Mouse (Mus musculus) liver, embryonic 15.5 days (tissue): Measurements from ENCODE around the gene Stom. TPM values are rescaled to one million over a fixed set of nuclear protein-coding genes. Genes with fewer than 3 reads are reported as not detected.

Source experiments
- ATAC-seq: fragments of 200-750 bp; cut with Nextera tagmentation; 2 replicates; pipeline ENCODE4 v1.8.0; 2017; ENCODE audit warnings: moderate number of reproducible peaks, mild to moderate bottlenecking, moderate library complexity; ENCODE audit not compliant: insufficient read depth
- H3K27ac ChIP-seq: fragments of 300-500 bp; sonication (generic); replicated peaks from 2 replicates; pipeline ENCODE4 v1.5.1; 2015; ENCODE audit warnings: mild to moderate bottlenecking, inconsistent platforms
- H3K27me3 ChIP-seq: fragments of 300-500 bp; sonication (generic); 2 replicates; pipeline ENCODE4 v1.6.1; 2015; ENCODE audit warnings: mild to moderate bottlenecking, inconsistent platforms
- H3K36me3 ChIP-seq: fragments of 300-500 bp; sonication (generic); replicated peaks from 2 replicates; pipeline ENCODE4 v1.6.1; 2015; ENCODE audit warnings: moderate library complexity, mild to moderate bottlenecking, inconsistent platforms
- H3K4me1 ChIP-seq: fragments of 300-500 bp; sonication (generic); replicated peaks from 2 replicates; pipeline ENCODE4 v1.6.1; 2015; ENCODE audit warnings: inconsistent platforms
- H3K4me2 ChIP-seq: fragments of 300-500 bp; sonication (generic); 2 replicates; pipeline ENCODE4 v1.6.1; 2015; ENCODE audit warnings: moderate library complexity, mild to moderate bottlenecking, inconsistent platforms
- H3K4me3 ChIP-seq: fragments of 300-500 bp; sonication (generic); replicated peaks from 2 replicates; pipeline ENCODE4 v1.5.1; 2015; ENCODE audit warnings: mild to moderate bottlenecking, inconsistent platforms
- H3K9ac ChIP-seq: fragments of 300-500 bp; sonication (generic); 2 replicates; pipeline ENCODE4 v1.6.1; 2015; ENCODE audit warnings: moderate library complexity, mild to moderate bottlenecking, inconsistent platforms
- H3K9me3 ChIP-seq: fragments of 300-500 bp; sonication (generic); replicated peaks from 2 replicates; pipeline ENCODE4 v1.6.1; 2016; ENCODE audit warnings: inconsistent platforms
- WGBS: fragments of 180-500 bp; shearing (Covaris S2); methylation state at CpG from one replicate; pipeline ENCODE4 v1.1.7; 2015; ENCODE audit warnings: mixed read lengths; ENCODE audit not compliant: insufficient replicate concordance; 5-methylcytosine and 5-hydroxymethylcytosine counted together
- polyA plus RNA-seq: library from polyadenylated mRNA; unstranded; fragments of >200 nt; fragmentation: Nextera tagmentation; extraction: Ambion mirVana; gene quantifications from 2 replicates; pipeline ENCODE4 v1.2.1, GENCODE M21; 2015

Stom gene
- polyA plus RNA-seq, 1 experiment from 2014 or later = 169 TPM

GRCm38 (mm10) chr2:35338036-35338435 lies 1.3 kb upstream of the Stom start:
- Histone ChIP-seq H3K27ac (0 out of 2 replicates have a peak overlapping the region, but pooled peaks have one; percentile 51), H3K4me3 (no peak overlapping the region), H3K4me1 (peaks cover 34% of the 10 kb centered on the region), H3K9ac (no peak overlapping the region), H3K9me3 (no peaks in the 10 kb centered on the region), H3K4me2 (no peak overlapping the region), H3K36me3 (peaks cover 11% of the 10 kb centered on the region), H3K27me3 (no peaks in the 10 kb centered on the region)
- WGBS = 61% methylated on average over 1 of the region's 1 CpGs
- no peak for ATAC-seq

- Histone ChIP-seq H3K9me3 (no peaks in the 10 kb centered on the region), H3K9ac (peak overlapping the region; percentile 100), H3K4me1 (peaks cover 37% of the 10 kb centered on the region), H3K27ac (peak overlapping the region; percentile 100), H3K4me3 (peak overlapping the region; percentile 99), H3K27me3 (no peaks in the 10 kb centered on the region), H3K36me3 (peaks cover 16% of the 10 kb centered on the region), H3K4me2 (peak overlapping the region; percentile 80)
- WGBS = 57% methylated on average over 10 of the region's 10 CpGs
- no peak for ATAC-seq
Measured at GRCm38 (mm10) chr2:35337419-35337818, 643 bp upstream of the Stom start.

- Histone ChIP-seq H3K4me1 (peaks cover 54% of the 10 kb centered on the region), H3K4me3 (peak overlapping the region; percentile 99), H3K36me3 (peaks cover 33% of the 10 kb centered on the region), H3K27me3 (no peaks in the 10 kb centered on the region), H3K9me3 (no peaks in the 10 kb centered on the region), H3K4me2 (peak overlapping the region; percentile 80), H3K9ac (peak overlapping the region; percentile 100), H3K27ac (peak overlapping the region; percentile 100)
- no peak for ATAC-seq
- 17% methylated on average over 7 of the region's 7 CpGs for WGBS
Measured at GRCm38 (mm10) chr2:35335620-35336019, 1.2 kb downstream of the Stom start.

- Histone ChIP-seq H3K4me3 (peak overlapping the region; percentile 99), H3K9ac (peak overlapping the region; percentile 100), H3K36me3 (peaks cover 42% of the 10 kb centered on the region), H3K9me3 (no peaks in the 10 kb centered on the region), H3K27me3 (no peaks in the 10 kb centered on the region), H3K27ac (peak overlapping the region; percentile 100), H3K4me2 (peak overlapping the region; percentile 80), H3K4me1 (peaks cover 70% of the 10 kb centered on the region)
- no peak for ATAC-seq
Measured at GRCm38 (mm10) chr2:35333670-35334069, 3.1 kb downstream of the Stom start.

- no peaks in the 10 kb centered on the region for H3K27me3 ChIP-seq
- peak overlapping the region; percentile 99 for H3K4me3 ChIP-seq
- H3K9ac ChIP-seq = no peak overlapping the region
- H3K36me3 ChIP-seq = peaks cover 53% of the 10 kb centered on the region
- no peaks in the 10 kb centered on the region for H3K9me3 ChIP-seq
- H3K27ac ChIP-seq = peak overlapping the region; percentile 56
- ATAC-seq = no peak
- peak overlapping the region; percentile 80 for H3K4me2 ChIP-seq
- peaks cover 79% of the 10 kb centered on the region for H3K4me1 ChIP-seq
- WGBS = 64% methylated on average over 2 of the region's 2 CpGs
Measured at GRCm38 (mm10) chr2:35331205-35331604, 5.6 kb downstream of the Stom start.

GRCm38 (mm10) chr2:35329061-35329460 lies 7.7 kb downstream of the Stom start:
- peak overlapping the region; percentile 37 for H3K4me3 ChIP-seq
- no peak for ATAC-seq
- 33% methylated on average over 2 of the region's 2 CpGs for WGBS

GRCm38 (mm10) chr2:35328064-35328792 lies 8.5 kb downstream of the Stom start:
- Histone ChIP-seq H3K9me3 (no peaks in the 10 kb centered on the region), H3K27me3 (no peaks in the 10 kb centered on the region), H3K4me2 (peak overlapping the region; percentile 72), H3K9ac (peak overlapping the region; percentile 57), H3K4me3 (peak overlapping the region; percentile 37), H3K36me3 (peaks cover 73% of the 10 kb centered on the region), H3K27ac (peak overlapping the region; percentile 96), H3K4me1 (peaks cover 97% of the 10 kb centered on the region)
- peak; percentile 13; the same call in 1 of the 2 replicates for ATAC-seq
- WGBS = 28% methylated on average over 11 of the region's 11 CpGs

More at GRCm38 (mm10) chr2:35329061-35329460, 7.7 kb downstream of the Stom start:
- Histone ChIP-seq H3K9ac (peak overlapping the region; percentile 57; the same call in 1 of the 2 replicates), H3K4me2 (peak overlapping the region; percentile 72), H3K27ac (peak overlapping the region; percentile 96), H3K9me3 (no peaks in the 10 kb centered on the region), H3K27me3 (no peaks in the 10 kb centered on the region), H3K4me1 (peaks cover 96% of the 10 kb centered on the region), H3K36me3 (peaks cover 70% of the 10 kb centered on the region)

- H3K36me3 ChIP-seq = peaks cover 73% of the 10 kb centered on the region
- H3K27ac ChIP-seq = peak overlapping the region; percentile 96
- peak; percentile 76 for ATAC-seq
- H3K4me1 ChIP-seq = peaks cover 97% of the 10 kb centered on the region
- H3K9me3 ChIP-seq = no peaks in the 10 kb centered on the region
- H3K4me2 ChIP-seq = peak overlapping the region; percentile 72
- no peaks in the 10 kb centered on the region for H3K27me3 ChIP-seq
- 13% methylated on average over 10 of the region's 10 CpGs for WGBS
- H3K9ac ChIP-seq = peak overlapping the region; percentile 57
- peak overlapping the region; percentile 37 for H3K4me3 ChIP-seq
Measured at GRCm38 (mm10) chr2:35327583-35327982, 9.2 kb downstream of the Stom start.

- no peak for ATAC-seq
- Histone ChIP-seq H3K4me3 (peak overlapping the region; percentile 36), H3K36me3 (peaks cover 74% of the 10 kb centered on the region), H3K4me2 (peak overlapping the region; percentile 72), H3K27me3 (no peaks in the 10 kb centered on the region), H3K9ac (peak overlapping the region; percentile 44), H3K4me1 (peaks cover 97% of the 10 kb centered on the region), H3K27ac (peak overlapping the region; percentile 75), H3K9me3 (no peaks in the 10 kb centered on the region)
- WGBS = 53% methylated on average over 1 of the region's 1 CpGs
Measured at GRCm38 (mm10) chr2:35326931-35327330, 9.8 kb downstream of the Stom start.

- H3K4me1 ChIP-seq = peaks cover 95% of the 10 kb centered on the region
- H3K36me3 ChIP-seq = peaks cover 76% of the 10 kb centered on the region
- H3K27me3 ChIP-seq = no peaks in the 10 kb centered on the region
- H3K4me3 ChIP-seq = peak overlapping the region; percentile 36
- no peaks in the 10 kb centered on the region for H3K9me3 ChIP-seq
- WGBS = 38% methylated on average over 10 of the region's 10 CpGs
- ATAC-seq = peak; percentile 66
- peak overlapping the region; percentile 44 for H3K9ac ChIP-seq
- H3K27ac ChIP-seq = peak overlapping the region; percentile 75
- H3K4me2 ChIP-seq = peak overlapping the region; percentile 72
Measured at GRCm38 (mm10) chr2:35325930-35326329, 10.8 kb downstream of the Stom start.

- Histone ChIP-seq H3K9ac (peak overlapping the region; percentile 40; the same call in 1 of the 2 replicates), H3K4me2 (peak overlapping the region; percentile 57), H3K27ac (peak overlapping the region; percentile 75), H3K4me1 (peaks cover 96% of the 10 kb centered on the region), H3K27me3 (no peaks in the 10 kb centered on the region), H3K9me3 (no peaks in the 10 kb centered on the region), H3K4me3 (peak overlapping the region; percentile 9; the same call in 1 of the 2 replicates), H3K36me3 (peaks cover 95% of the 10 kb centered on the region)
- ATAC-seq = peak; percentile 66
- 56% methylated on average over 10 of the region's 10 CpGs for WGBS
Measured at GRCm38 (mm10) chr2:35322404-35323164, 14.2 kb downstream of the Stom start.
